Comparison of ENCODE assay signal across 8 mouse cellular contexts in genomic region chr12:118926813-118927281, GRCm38 (mm10). TPM values are rescaled to one million over a fixed set of nuclear protein-coding genes. Genes with fewer than 3 reads are reported as not detected.
A peak's percentile ranks its signal among the peaks of the same experiment; 100 is the strongest.
DNase-seq lines count a peak whose midpoint lies in the region; ATAC-seq and TF ChIP-seq lines count a peak whose summit lies in the region.

No protein-coding gene starts in this region.

- no peaks in the 10 kb centered on the region for H3K27me3 ChIP-seq in kidney, embryonic 16.5 days (ENCODE audit: insufficient read depth, low read length)

- no peaks in the 10 kb centered on the region for H3K4me1 ChIP-seq in kidney, embryonic 16.5 days (ENCODE audit: insufficient read depth, low read length)

- H3K4me3 ChIP-seq in kidney, embryonic 16.5 days (ENCODE audit: low read length) = no peak overlapping the region

- WGBS in kidney, embryonic 16.5 days = 16% methylated on average over 13 of the region's 13 CpGs

- peak; percentile 39 for DNase-seq in kidney, adult 9 months
- DNase-seq in kidney, adult 11 months = no peak
- DNase-seq in brain, embryonic 14.5 days (ENCODE audit: low read depth) = peak; percentile 86
- DNase-seq in frontal cortex, postnatal 10 days (ENCODE audit: low spot score in 2 of 2) = peak; percentile 4 to 10
- peak; percentile 64 for DNase-seq in mesoderm, embryonic 11.5 days (ENCODE audit: low read depth, low spot score)
- peak; percentile 32 for DNase-seq in telencephalon, adult 2 months (ENCODE audit: low read depth, low spot score)
- DNase-seq in ovary, postnatal 10 days (ENCODE audit: low spot score) = no peak

- no peak for TF ChIP-seq POLR2A in brain, embryonic 14.5 days (IDR thresholded peaks at IDR 0.05; ENCODE audit: borderline replicate concordance, extremely low read depth, insufficient read depth, insufficient read length, poor library complexity, severe bottlenecking)

- H3K36me3 ChIP-seq in kidney, embryonic 16.5 days (ENCODE audit: insufficient read depth, low read length) = no peaks in the 10 kb centered on the region

- no peak overlapping the region for H3K9ac ChIP-seq in kidney, embryonic 16.5 days (replicated peaks; ENCODE audit: low read length)

- no peaks in the 10 kb centered on the region for H3K9me3 ChIP-seq in kidney, embryonic 16.5 days (ENCODE audit: low read length)

- peak overlapping the region; percentile 46 for H3K4me2 ChIP-seq in kidney, embryonic 16.5 days (replicated peaks; ENCODE audit: low read depth, low read length)

- 0 out of 2 replicates have a peak, but pooled peaks have one; percentile 78 for ATAC-seq in kidney, embryonic 16.5 days (ENCODE audit: low FRiP score, low TSS enrichment)

- peak; percentile 64; the same call in 1 of the 2 replicates for TF ChIP-seq CTCF in brain, embryonic 14.5 days (IDR thresholded peaks at IDR 0.05; ENCODE audit: borderline replicate concordance, extremely low read depth, insufficient read depth, insufficient read length)

- H3K27ac ChIP-seq in kidney, embryonic 16.5 days (ENCODE audit: low read length) = no peak overlapping the region

RNA-seq across cellular contexts. Expression of gene Abcb5, which starts 39.4 kb away (rescaled TPM):
- polyA plus RNA-seq in brain, embryonic 14.5 days (2012; rRNA removed) = not detected in 2 replicates
- not detected in 2 replicates for polyA plus RNA-seq in kidney, embryonic 16.5 days (2015; fragmentation: Nextera tagmentation; extraction: Ambion mirVana)

Comparison
In these comparisons a context has a peak if more than half of its experiments do, and no peak if none do; other contexts are left out.
1. DNase-seq: peak in kidney, adult 9 months (single experiment), brain, embryonic 14.5 days (single experiment), frontal cortex, postnatal 10 days (2 of 2), mesoderm, embryonic 11.5 days (single experiment) and telencephalon, adult 2 months (single experiment); none in kidney, adult 11 months (single experiment) and ovary, postnatal 10 days (single experiment).